Mouse (Mus musculus) C2C12 (cell line): ENCODE measurements around the gene Styxl1.

Experiments used
- CEBPB ChIP-seq: IDR thresholded peaks from one replicate; pipeline ENCODE4 v1.6.1; 2011; ENCODE audit warnings: low read depth, mild to moderate bottlenecking, control low read depth, moderate library complexity
- CTCF ChIP-seq: IDR thresholded peaks from one replicate; pipeline ENCODE4 v1.5.1; 2011; ENCODE audit not compliant: control insufficient read depth, insufficient read depth, insufficient read length
- FOSL1 ChIP-seq: IDR thresholded peaks from one replicate; pipeline ENCODE4 v1.8.0; 2011; ENCODE audit warnings: mild to moderate bottlenecking, low read length; ENCODE audit not compliant: poor library complexity, insufficient read depth, severe bottlenecking
- MAX ChIP-seq: IDR thresholded peaks from one replicate; pipeline ENCODE4 v1.6.1; 2011; ENCODE audit warnings: mild to moderate bottlenecking, control low read depth
- USF1 ChIP-seq: IDR thresholded peaks from one replicate; pipeline ENCODE4 v1.6.1; 2011; ENCODE audit warnings: low read depth, mild to moderate bottlenecking, control low read depth, moderate library complexity

- TF ChIP-seq CTCF, result no peak
- TF ChIP-seq CEBPB, result no peak
- TF ChIP-seq USF1, result no peak
- TF ChIP-seq FOSL1, result no peak
- TF ChIP-seq MAX, result no peak
These were observed 54.9 kb downstream of the Styxl1 start for GRCm38 (mm10) chr5:135723165-135723751.
